Mouse (Mus musculus): ENCODE measurements around the gene Snrpa1.

Snrpa1 gene

DNA sequence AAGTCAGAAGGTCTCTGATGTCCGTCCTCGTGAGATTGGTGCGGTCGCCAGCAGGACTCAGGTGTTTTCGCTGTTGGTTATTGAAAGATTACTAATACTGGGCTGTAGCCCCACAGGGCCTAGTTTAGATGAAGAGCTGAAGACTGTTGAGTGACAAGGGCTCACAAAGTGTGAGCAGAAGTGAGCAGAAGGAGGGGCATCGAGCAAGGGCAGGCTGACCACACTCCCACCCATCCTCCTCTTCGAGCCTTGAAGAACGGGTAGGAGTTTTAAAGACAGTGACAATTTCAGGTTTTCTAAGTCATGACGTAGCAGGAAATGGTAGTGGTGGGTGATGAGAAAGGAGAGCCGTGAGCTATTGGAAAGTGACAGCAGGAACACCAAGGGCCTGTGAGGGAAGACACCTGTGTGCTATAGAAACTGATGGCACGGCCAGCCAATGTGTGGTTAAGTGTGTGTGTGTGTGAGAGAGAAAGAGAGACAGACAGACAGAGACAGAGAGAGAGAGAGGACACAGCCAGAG is 57.1 kb downstream of the Snrpa1 start:
- no peak for DNase-seq (ENCODE audit: low spot score)

GRCm38 (mm10) chr7:66116906-66117482 is 58.2 kb downstream of the Snrpa1 start:
- no peak for DNase-seq (ENCODE audit: low spot score)

DNA sequence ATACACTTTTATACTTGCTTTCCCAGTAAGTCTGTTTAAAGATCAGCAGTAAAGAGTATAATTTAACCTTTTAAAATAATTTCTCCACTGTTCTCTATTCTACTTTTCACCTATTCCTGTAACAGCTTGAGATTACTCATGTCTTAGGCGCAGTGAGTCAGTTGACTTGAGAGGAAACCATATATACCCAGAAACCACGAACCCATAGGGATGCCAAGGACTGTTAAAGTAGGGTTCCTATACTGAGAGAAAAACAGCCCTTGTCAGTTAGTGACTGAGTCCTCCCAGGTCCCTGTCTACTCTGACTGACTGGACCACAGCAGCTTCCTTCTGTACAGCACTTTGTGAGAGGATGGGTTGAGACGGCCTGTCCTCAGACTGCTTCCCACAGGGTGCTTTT is 59.2 kb downstream of the Snrpa1 start:
- no peak for DNase-seq (ENCODE audit: low spot score)

GRCm38 (mm10) chr7:66118796-66119195 is 60.0 kb downstream of the Snrpa1 start:
- no peak for DNase-seq (ENCODE audit: low spot score)

DNA sequence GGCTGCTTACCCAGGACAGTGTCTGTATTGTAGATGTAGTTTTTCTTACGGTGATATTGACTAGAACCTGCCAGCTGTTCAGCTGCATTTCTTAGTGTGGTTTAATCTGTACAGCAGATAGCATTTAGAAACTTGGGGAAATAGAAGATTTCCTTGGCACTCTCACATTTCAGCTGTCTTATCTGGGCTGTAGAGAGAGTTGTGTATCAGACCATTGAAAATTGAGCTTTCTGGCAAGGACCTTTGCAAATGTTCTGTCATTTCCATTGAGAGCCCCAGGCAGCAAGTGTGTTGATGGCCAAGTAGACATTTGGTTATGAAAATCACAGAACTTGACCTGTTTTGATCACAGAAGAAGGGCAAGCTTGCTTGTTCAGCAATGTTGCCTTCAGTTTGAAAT is 61.3 kb downstream of the Snrpa1 start:
- DNase-seq (ENCODE audit: low spot score) = no peak

GRCm38 (mm10) chr7:66120702-66121396 is 62.0 kb downstream of the Snrpa1 start:
- no peak for DNase-seq (ENCODE audit: low spot score)

Data from urinary bladder, postnatal 10 days (tissue).